Mouse (Mus musculus): ENCODE data around the gene Nefh.

Nefh gene

DNA sequence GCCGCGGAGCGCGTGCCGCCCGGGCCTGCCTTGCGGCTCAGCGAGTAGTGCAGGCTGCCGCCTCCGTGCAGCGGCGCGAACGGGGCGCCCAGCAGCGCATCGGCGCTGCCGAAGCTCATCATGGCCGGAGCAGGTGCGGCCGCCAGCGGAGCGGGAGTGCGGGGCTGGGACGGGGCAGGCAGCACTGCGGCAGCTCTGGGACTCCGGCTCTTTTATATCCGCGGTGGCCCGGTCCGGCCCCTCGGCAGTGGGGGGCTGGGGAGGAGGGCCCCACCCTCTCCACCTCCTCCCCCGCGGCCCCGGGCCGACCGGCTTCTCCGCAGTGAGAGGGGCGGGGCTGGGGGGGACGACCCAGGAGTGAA lies at the start of gene Nefh:
Gene Nefh (minus strand): TSS at position 252 of the 362 bp plus-strand sequence.
- Histone ChIP-seq H3K36me3 (ENCODE audit: control insufficient read depth, insufficient read depth, low read length, poor library complexity, severe bottlenecking) (no peaks in the 10 kb centered on the region), H3K27me3 (ENCODE audit: control insufficient read depth, insufficient read depth, low read length, poor library complexity, severe bottlenecking) (no peaks in the 10 kb centered on the region; the same call in 1 of the 2 replicates)
- DNase-seq (ENCODE audit: low read depth, low spot score), result no peak

- Histone ChIP-seq H3K36me3 (ENCODE audit: control insufficient read depth, insufficient read depth, low read length, poor library complexity, severe bottlenecking) (no peaks in the 10 kb centered on the region; the same call in 1 of the 2 replicates), H3K27me3 (ENCODE audit: control insufficient read depth, insufficient read depth, low read length, poor library complexity, severe bottlenecking) (no peaks in the 10 kb centered on the region)
- DNase-seq (ENCODE audit: low read depth, low spot score), result no peak
Measured at GRCm38 (mm10) chr11:4996621-4997199, 48.8 kb upstream of the Nefh start.

GRCm38 (mm10) chr11:4995676-4996075 lies 47.8 kb upstream of the Nefh start:
- Histone ChIP-seq H3K27me3 (ENCODE audit: control insufficient read depth, insufficient read depth, low read length, poor library complexity, severe bottlenecking) (no peaks in the 10 kb centered on the region), H3K36me3 (ENCODE audit: control insufficient read depth, insufficient read depth, low read length, poor library complexity, severe bottlenecking) (no peaks in the 10 kb centered on the region; the same call in 1 of the 2 replicates)
- no peak for DNase-seq (ENCODE audit: low read depth, low spot score)

DNA sequence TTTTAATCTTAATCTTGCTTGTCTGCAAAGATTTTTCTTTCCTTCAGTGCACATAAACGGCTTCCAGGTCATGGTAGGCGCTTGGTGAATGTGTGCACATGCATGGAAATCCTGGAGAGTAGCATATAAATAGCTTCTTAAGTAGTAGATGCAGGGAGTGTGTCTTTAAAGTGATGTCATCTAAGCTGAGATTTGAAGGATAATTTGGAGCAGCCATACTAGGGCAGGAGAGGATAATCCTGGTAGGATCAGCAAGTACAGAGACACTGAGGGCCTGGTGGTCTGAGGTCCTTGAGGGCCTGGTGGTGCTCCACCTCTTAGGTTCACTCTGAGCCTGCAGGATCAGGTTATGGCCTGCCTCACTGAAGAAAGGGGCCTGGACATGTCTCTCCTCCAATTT lies 44.6 kb upstream of the Nefh start:
- Histone ChIP-seq H3K27me3 (ENCODE audit: control insufficient read depth, insufficient read depth, low read length, poor library complexity, severe bottlenecking) (no peaks in the 10 kb centered on the region), H3K36me3 (ENCODE audit: control insufficient read depth, insufficient read depth, low read length, poor library complexity, severe bottlenecking) (no peaks in the 10 kb centered on the region; the same call in 1 of the 2 replicates)
- no peak for DNase-seq (ENCODE audit: low read depth, low spot score)

DNA sequence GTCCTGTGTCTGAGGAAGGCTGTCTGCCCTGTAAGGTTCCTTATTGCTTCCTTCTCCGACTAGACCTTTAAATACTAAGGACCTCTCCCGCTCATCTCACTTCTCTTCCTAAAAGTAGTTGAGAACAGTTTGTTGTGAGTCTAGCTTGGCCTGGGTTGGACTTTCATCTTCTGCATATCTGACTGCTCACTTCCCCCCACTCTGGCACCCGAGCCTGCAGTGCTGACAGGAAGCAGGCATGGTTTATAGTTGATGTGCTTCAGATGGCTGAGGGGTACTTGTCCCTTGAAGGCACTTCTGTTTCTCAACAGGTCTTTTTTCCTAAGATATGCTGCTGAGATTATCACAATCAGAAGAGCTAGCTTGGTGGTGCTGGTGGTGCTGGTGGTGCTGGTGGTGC lies 41.3 kb upstream of the Nefh start:
- no peaks in the 10 kb centered on the region for H3K27me3 ChIP-seq (ENCODE audit: control insufficient read depth, insufficient read depth, low read length, poor library complexity, severe bottlenecking)
- peak; percentile 68 for DNase-seq (ENCODE audit: low read depth, low spot score)
- no peaks in the 10 kb centered on the region; the same call in 1 of the 2 replicates for H3K36me3 ChIP-seq (ENCODE audit: control insufficient read depth, insufficient read depth, low read length, poor library complexity, severe bottlenecking)

GRCm38 (mm10) chr11:4987487-4987852 lies 39.6 kb upstream of the Nefh start:
- no peaks in the 10 kb centered on the region for H3K36me3 ChIP-seq (ENCODE audit: control insufficient read depth, insufficient read depth, low read length, poor library complexity, severe bottlenecking)
- H3K27me3 ChIP-seq (ENCODE audit: control insufficient read depth, insufficient read depth, low read length, poor library complexity, severe bottlenecking), result no peaks in the 10 kb centered on the region
- peak; percentile 18 for DNase-seq (ENCODE audit: low read depth, low spot score)

GRCm38 (mm10) chr11:4986695-4987486 lies 39.0 kb upstream of the Nefh start, which contains the start of gene Ap1b1:
Ap1b1 (plus strand) TSS chr11:4986824.
- no peaks in the 10 kb centered on the region for H3K27me3 ChIP-seq (ENCODE audit: control insufficient read depth, insufficient read depth, low read length, poor library complexity, severe bottlenecking)
- peak; percentile 96 for DNase-seq (ENCODE audit: low read depth, low spot score)
- no peaks in the 10 kb centered on the region for H3K36me3 ChIP-seq (ENCODE audit: control insufficient read depth, insufficient read depth, low read length, poor library complexity, severe bottlenecking)

DNA sequence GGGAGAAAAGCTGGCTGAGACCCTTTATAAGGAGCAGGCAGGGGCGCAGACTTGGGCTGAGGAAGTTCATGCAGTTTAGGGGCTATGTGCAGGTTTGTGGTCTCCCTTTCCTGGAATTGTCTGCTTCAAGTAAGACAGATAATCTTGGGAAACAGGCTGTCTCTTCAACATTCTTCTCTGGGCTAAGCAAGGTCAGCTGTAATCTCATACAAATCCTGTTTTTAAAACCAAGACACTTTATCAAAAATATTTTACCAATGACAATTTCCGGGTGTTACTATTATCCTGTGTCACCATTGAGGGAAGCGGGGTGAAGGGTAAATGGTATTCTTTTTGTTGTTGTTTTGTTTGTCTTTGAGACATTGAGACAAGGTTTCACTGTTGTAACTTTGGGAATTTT lies 36.9 kb upstream of the Nefh start:
- Histone ChIP-seq H3K36me3 (ENCODE audit: control insufficient read depth, insufficient read depth, low read length, poor library complexity, severe bottlenecking) (no peaks in the 10 kb centered on the region), H3K27me3 (ENCODE audit: control insufficient read depth, insufficient read depth, low read length, poor library complexity, severe bottlenecking) (no peaks in the 10 kb centered on the region)
- no peak for DNase-seq (ENCODE audit: low read depth, low spot score)

GRCm38 (mm10) chr11:4984249-4984648 lies 36.4 kb upstream of the Nefh start:
- H3K27me3 ChIP-seq (ENCODE audit: control insufficient read depth, insufficient read depth, low read length, poor library complexity, severe bottlenecking), result no peaks in the 10 kb centered on the region

DNA sequence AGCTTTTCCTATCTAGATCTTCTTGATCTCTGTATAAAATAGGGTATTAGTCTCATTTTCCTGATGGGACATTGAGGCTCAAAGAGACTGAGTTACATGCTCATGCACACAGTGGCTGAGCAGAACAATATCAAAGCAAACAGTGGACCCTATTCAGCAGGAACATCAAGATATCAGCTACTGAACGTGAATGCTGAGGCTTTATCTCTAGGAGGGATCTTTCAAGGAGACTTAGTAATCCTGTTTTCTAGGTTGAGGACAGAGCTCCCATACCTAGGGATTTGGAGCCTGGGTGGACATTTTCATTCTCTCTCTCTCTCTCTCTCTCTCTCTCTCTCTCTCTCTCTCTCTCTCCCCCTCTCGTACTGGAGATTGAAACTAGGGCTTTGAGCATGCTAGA lies 35.7 kb upstream of the Nefh start:
- Histone ChIP-seq H3K36me3 (ENCODE audit: control insufficient read depth, insufficient read depth, low read length, poor library complexity, severe bottlenecking) (no peaks in the 10 kb centered on the region), H3K27me3 (ENCODE audit: control insufficient read depth, insufficient read depth, low read length, poor library complexity, severe bottlenecking) (no peaks in the 10 kb centered on the region)
- no peak for DNase-seq (ENCODE audit: low read depth, low spot score)

More at GRCm38 (mm10) chr11:4984249-4984648, 36.4 kb upstream of the Nefh start:
- no peaks in the 10 kb centered on the region for H3K36me3 ChIP-seq (ENCODE audit: control insufficient read depth, insufficient read depth, low read length, poor library complexity, severe bottlenecking)
- DNase-seq (ENCODE audit: low read depth, low spot score), result peak; percentile 73

- no peaks in the 10 kb centered on the region for H3K27me3 ChIP-seq (ENCODE audit: control insufficient read depth, insufficient read depth, low read length, poor library complexity, severe bottlenecking)
- no peak for DNase-seq (ENCODE audit: low read depth, low spot score)
- no peaks in the 10 kb centered on the region for H3K36me3 ChIP-seq (ENCODE audit: control insufficient read depth, insufficient read depth, low read length, poor library complexity, severe bottlenecking)
Measured at GRCm38 (mm10) chr11:4983010-4983409, 35.1 kb upstream of the Nefh start.

- peak; percentile 90 for DNase-seq (ENCODE audit: low read depth, low spot score)
- no peaks in the 10 kb centered on the region for H3K36me3 ChIP-seq (ENCODE audit: control insufficient read depth, insufficient read depth, low read length, poor library complexity, severe bottlenecking)
- no peaks in the 10 kb centered on the region for H3K27me3 ChIP-seq (ENCODE audit: control insufficient read depth, insufficient read depth, low read length, poor library complexity, severe bottlenecking)
Measured at GRCm38 (mm10) chr11:4975623-4976022, 27.8 kb upstream of the Nefh start.

- H3K27me3 ChIP-seq (ENCODE audit: control insufficient read depth, insufficient read depth, low read length, poor library complexity, severe bottlenecking), result no peaks in the 10 kb centered on the region
- DNase-seq (ENCODE audit: low read depth, low spot score), result no peak
- no peaks in the 10 kb centered on the region for H3K36me3 ChIP-seq (ENCODE audit: control insufficient read depth, insufficient read depth, low read length, poor library complexity, severe bottlenecking)
Measured at GRCm38 (mm10) chr11:4974376-4975122, 26.7 kb upstream of the Nefh start.

DNA sequence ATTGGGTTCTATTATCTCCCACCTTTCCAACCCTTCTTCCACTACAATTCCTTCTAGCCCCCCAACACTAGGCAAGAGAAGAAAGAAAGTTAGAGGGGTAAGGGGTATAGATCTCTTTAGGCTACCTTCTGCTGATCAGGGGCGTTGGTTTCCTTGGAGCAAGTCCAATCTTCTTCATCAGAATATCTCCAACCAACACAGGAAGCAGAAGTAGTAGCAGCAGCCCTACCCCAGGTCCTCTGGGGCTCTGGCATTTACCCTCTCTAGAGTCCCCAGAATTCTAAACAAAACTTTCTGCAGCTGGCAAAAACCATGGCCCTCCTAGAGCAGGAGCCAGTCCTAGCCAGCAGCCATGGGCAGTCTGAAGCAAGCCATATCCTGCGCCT lies 26.0 kb upstream of the Nefh start:
- no peak for DNase-seq (ENCODE audit: low read depth, low spot score)
- H3K27me3 ChIP-seq (ENCODE audit: control insufficient read depth, insufficient read depth, low read length, poor library complexity, severe bottlenecking), result no peaks in the 10 kb centered on the region
- H3K36me3 ChIP-seq (ENCODE audit: control insufficient read depth, insufficient read depth, low read length, poor library complexity, severe bottlenecking), result no peaks in the 10 kb centered on the region

All from splenic B cell, adult 2 months (primary cell).